Mouse (Mus musculus): ENCODE data around the gene Prkn. TPM values are rescaled to one million over a fixed set of nuclear protein-coding genes. Genes with fewer than 3 reads are reported as not detected.

Prkn gene
- total RNA-seq (2021): 10 to 100 TPM; 15.1 to 16.9 TPM

DNA sequence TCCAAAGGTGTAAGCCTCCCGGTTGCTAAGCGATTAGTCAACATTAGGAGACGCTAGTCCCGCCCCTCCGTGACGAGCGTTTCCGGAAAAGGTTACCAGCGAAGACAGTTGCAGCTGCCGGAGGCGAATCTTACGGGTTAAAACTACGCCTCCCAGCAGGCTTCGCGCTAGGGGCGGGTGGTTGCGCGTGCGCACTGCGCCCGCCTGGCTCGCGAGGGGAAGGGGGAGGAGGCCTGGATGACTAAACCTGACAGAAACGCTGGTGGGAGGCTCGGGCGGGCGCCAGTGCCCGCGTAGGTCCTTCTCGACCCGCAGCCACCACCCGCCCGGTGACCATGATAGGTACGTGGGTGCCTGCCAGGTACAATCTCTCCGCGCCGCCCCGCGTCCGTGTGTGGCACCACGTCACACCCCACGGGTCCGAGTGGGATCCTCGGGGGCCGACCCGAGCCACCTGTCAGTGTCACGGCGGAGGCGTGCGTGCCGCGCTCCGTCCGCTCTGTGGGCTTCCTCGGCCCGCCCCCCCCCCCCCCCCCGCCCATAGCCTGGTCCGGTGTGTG, at the start of gene Prkn, which contains the start of gene Pacrg:
Prkn (plus strand) TSS at position 237 of the 560 bp plus-strand sequence.
Pacrg (minus strand) TSS at position 164 of the 560 bp plus-strand sequence.
- intact Hi-C loops (cut with DNase I): loop anchor here (5.0 kb wide), 1 partner anchor 187 kb away; no protein-coding TSS in a partner anchor
- DNase-seq (ENCODE audit: extremely low spot score in 1 of 2, low spot score in 2 of 2): peak; percentile 96 to 97

DNA sequence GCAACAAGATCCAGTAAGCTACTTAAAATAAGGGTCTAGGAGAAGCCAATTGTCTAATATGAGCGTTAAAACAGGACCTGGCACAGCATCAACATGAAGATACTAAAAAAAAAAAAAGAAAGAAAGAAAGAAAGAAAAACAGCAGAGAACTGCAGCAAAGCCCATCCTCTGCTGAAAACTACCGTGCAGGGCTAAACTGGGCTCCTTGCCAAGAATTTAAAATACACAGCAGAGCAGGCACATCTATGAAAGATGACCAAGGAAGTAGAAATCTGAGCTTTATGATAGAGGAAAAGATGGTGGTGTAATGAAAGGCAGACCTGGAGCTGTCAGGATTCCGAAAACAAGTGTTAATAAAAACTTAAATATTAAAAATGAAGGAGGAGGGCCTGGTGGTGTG, 48.5 kb upstream of the Prkn start:
- intact Hi-C loops (cut with DNase I): no loop called here
- DNase-seq (ENCODE audit: extremely low spot score in 1 of 2, low spot score in 2 of 2): no peak

DNA sequence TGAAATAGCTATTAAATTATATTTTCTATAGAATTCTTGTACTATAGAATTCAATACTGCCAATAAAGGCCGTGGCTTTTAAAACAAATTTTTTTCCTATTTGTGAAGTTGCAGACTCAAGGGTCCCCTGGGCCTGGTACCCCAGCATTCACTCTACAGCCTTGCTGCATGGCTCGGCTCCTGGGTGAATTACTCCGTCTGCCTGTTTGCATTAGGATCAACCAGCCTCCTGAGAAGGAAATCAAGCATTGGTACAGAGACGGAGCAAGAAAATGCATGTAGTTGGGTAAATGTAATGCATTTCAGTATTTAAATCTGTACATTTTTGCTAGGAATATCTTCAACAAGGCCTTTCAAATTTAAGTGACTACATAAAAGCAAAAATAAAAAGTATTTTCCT, 33.5 kb upstream of the Prkn start:
- DNase-seq (ENCODE audit: extremely low spot score in 1 of 2, low spot score in 2 of 2): no peak
- intact Hi-C loops (cut with DNase I): no loop called here

DNA sequence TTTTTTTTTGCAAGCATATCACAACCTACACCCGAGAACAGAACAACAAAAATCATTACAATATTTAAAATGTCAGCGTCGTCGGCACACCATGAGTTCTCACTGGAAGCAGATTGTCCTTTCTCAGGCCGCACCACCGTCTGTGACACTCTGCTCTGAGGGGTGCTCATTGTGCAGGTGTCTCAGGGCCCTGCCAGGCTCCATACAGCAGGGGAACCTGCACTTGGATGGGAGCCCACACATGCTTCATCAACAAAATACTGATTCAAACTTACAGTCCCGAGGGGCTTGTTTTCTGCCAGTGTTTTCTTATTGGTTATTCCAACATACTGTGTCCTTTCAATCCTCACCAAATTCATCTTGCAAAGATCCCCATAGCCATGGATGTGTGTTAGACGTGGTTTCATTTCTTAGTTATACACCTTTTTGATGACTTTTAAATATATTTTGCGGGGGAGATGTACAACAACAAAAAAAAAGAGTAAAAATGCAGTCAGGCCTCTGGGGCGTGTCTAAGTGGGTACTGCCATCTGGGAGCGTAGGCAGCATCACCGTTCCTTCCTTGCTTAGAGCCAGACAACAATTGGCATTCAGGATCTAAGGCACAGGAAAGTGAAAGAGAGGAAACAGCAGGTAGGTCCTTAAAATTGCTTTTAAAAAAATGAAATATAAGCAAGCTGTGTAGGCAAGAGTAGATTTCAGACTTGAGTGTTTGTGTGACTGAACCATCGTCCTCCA, 32.8 kb upstream of the Prkn start:
- no peak for DNase-seq (ENCODE audit: extremely low spot score in 1 of 2, low spot score in 2 of 2)

DNA sequence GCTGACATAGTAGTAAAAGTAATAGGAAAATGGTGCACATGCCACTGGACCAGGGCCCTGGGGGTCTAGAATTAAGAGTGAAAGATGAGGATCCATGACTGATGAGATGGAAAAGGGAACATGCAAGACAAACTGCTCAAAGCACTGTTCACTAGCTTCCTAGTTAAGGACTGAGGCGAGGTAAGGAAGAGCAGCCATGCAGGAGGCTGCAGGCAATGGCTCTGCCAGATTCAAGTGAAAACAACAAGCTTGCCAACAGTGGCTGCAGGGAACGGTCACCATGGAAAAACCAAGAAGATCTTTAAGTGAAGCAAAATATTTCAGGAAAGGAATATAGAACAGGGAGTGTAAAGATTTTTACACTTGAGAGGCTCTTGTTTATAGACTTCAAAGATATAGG, 31.6 kb upstream of the Prkn start:
- no peak for DNase-seq (ENCODE audit: extremely low spot score in 1 of 2, low spot score in 2 of 2)
- intact Hi-C loops (cut with DNase I): no loop called here

More for the DNA sequence above, 32.8 kb upstream of the Prkn start:
- intact Hi-C loops (cut with DNase I): no loop called here

DNA sequence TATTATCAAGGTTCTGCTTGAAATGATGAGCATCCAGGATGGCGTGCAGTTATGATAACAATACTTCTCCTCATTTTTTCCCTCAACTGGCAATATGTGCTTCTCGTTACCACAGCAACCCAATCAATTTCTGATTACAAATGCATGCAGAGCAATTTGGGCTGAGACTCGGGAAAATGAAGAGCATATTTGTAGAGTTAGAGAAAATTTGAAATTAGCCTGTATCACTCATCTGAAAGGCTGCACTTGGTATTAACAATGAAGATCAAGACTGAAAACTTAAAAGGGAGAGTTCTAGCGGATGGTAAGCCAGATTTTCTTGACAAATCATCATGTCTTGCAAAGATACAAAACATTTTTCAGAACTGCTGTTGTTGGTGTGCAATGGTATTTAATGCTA, 21.2 kb upstream of the Prkn start:
- DNase-seq (ENCODE audit: extremely low spot score in 1 of 2, low spot score in 2 of 2): no peak
- intact Hi-C loops (cut with DNase I): no loop called here

DNA sequence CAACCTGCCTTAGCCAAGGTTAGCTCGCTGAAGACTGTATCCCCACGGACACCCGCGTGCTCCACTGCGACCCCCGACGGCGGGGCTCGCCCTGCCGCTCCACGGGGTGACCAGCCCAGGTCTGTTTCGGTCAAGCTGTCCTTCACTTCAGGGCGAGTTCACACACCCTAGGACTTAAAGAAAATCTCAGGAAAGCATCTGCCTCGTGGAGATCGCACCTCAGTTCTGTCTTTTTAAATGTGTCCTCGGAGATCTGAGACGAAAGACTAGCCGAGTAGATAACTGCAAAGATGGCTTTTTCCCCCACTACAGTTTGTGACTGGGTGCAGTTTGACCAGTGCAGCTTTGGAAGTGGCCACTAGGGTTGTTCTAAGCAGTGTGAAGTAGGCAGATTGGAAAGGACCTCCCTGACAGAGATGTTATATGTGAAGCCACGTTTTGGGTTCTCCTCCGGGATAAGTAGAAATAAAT, 582 bp downstream of the Prkn start:
- intact Hi-C loops (cut with DNase I): loop anchor here (5.0 kb wide), 1 partner anchor 187 kb away; no protein-coding TSS in a partner anchor

DNA sequence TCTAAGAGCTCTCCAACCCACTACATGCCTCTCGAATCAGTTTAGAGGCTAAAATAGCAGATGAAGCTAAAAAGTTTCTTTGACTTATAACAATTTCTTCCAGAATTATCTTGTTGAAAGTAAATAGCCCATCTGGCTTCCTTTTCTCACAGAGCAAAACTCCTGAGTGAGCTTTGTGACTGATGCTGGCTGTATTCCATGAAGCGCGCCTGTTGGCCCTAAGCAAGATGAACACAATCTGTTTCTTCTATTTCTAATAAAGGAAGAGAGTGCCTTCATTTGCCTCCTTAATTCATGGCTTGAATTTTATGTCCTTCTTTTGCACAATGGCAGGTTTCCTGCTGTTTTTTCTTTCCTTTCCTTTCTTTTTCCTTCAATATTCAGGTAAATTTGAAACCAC, 14.0 kb downstream of the Prkn start:
- intact Hi-C loops (cut with DNase I): no loop called here
- no peak for DNase-seq (ENCODE audit: extremely low spot score in 1 of 2, low spot score in 2 of 2)

More for the DNA sequence above, 582 bp downstream of the Prkn start:
- peak; percentile 57 for DNase-seq (ENCODE audit: extremely low spot score in 1 of 2, low spot score in 2 of 2)

DNA sequence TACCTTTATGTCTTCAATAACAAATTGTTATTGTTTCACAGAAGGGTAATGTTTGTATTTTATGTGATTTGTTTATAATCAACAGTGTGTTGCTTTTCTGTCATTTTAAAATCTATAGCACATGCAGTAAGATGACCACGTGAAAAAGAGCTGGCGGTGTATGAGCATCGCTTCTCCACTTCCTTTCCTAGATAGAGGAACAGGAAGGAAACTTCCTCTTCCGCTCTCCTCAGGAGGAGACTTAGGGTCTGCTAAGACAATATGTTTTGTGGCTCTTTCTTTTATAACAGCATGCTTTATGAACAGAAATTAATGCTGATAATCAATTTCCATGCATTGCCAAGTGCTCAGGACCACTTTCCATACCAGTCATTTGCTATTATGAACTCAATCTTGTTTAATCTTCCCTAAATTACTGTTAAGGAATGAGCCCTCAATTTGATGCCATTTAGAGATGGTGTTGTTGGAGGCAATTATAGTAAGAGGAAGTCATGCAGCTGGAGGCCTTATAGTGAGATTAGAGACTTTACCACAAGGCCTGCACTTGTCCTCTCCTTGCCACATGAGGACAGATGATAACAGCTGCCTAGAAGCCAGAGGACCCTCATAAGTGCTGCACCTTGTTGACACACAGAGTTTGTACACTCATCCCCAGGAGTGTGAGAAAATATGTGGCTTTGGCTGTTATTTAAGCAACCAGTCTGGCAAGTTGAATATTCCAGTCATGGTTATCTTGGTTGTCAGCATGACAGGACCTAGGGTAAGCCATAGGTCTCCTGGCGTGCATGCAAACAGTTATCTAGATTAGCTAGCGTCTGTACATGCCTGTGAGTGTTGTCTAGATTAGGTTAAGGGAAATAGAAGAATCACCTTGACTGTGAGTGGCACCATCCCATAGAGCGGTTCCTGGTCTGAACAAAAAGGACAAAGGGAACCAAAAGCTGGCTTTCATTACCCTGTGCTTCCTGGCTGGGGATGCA, 34.3 kb downstream of the Prkn start:
- no peak for DNase-seq (ENCODE audit: extremely low spot score in 1 of 2, low spot score in 2 of 2)
- intact Hi-C loops (cut with DNase I): no loop called here

DNA sequence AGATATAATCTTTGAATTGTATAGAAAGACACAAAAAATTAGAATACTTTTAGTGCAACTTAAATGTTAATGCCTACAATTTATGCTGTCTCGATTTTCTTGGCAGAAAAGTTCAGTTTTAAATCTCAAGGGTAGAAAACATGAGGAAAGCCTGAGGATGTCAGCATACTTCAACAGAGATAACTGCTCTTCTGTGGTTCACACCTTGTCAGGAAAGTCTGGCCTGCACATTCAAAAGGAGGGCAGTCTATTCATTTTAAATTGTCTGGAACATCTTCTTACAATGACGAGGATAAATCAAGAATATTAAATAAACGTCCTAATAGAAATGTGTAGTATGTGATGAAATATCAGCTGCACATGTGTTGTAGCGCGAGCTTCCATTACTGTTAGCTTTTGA, 38.8 kb downstream of the Prkn start:
- intact Hi-C loops (cut with DNase I): no loop called here
- no peak for DNase-seq (ENCODE audit: extremely low spot score in 1 of 2, low spot score in 2 of 2)

DNA sequence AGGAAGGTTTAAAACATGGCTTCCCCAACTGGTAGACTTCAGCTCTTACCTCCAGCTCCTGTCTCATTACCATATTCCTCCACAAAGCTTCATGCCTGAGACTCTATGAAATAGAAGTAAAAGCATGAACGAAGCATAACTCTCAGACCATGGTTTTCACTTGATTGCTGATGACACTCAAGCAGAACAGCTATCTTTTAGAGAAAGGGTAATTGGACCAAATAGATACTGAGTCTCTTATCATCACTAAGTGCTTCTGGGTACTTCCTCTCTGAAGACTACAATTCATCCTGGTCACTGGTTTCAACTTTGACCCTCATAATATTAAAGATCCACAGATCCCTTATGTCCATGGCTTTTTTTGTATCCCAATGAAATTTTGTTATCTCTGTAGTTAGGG, 42.1 kb downstream of the Prkn start:
- no peak for DNase-seq (ENCODE audit: extremely low spot score in 1 of 2, low spot score in 2 of 2)
- intact Hi-C loops (cut with DNase I): no loop called here

DNA sequence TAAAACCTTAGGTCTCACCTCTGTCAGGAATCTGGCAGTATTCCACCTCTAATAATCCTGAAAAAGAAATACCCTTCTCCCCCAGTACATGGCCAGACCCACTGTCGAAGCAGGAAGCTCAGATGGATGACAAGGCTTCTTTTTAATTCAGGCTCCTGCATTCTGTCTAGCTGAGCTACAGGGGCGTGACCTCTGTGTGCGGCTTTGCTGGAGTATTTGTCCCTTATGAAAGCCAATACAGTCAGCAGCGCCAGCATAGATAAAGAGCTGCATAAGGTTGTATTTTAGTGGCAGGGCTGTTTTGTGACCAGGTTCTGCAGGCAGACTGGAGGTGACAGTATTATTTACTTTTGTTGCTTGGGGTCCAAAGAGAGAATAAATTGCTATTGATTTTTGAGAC, 47.7 kb downstream of the Prkn start:
- no peak for DNase-seq (ENCODE audit: extremely low spot score in 1 of 2, low spot score in 2 of 2)
- intact Hi-C loops (cut with DNase I): no loop called here

DNA sequence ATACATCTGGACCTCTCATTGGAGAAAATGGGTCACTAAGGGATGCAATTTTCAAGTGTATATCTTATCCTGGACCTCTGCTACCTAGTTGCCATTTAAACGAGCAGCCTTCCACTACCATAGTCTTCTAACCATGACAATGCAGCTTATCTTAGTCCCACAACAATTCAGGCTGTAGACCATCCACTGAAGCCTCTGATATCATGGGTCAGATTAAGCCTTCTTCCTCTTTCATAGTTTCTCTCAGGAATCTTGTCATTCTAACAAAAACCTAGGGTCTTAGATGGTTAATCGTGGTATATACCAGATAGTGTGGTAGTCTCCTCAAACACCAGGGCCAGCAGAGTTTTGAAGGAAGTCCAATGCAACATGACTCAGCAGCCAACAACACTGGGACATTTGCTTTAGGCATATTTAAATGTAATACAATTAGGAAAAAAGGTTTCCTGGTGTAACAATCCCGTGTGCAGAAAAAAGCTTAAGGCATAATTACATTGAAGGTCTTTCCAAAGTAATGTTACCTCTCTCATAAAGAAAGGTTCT, 61.6 kb downstream of the Prkn start:
- no peak for DNase-seq (ENCODE audit: extremely low spot score in 1 of 2, low spot score in 2 of 2)

DNA sequence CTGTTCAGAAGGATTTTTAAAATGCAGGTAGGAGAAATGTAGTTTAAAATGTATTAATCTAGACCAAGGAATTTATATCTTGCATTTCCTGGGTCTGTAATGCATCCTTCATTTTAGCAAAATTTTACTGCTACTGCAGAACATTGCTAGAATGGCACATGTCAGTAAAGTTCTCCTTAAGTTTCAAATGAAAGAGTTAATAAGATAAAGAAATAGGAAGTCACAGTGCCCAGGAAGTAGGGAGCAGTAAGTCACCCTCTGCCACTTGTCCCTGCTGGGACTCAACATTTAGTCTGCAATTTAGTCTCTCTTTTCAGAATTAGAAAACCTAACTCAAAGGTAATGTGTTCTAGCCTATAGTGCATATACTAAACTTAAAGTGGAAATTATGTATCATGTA, 96.5 kb downstream of the Prkn start:
- intact Hi-C loops (cut with DNase I): no loop called here
- no peak for DNase-seq (ENCODE audit: extremely low spot score in 1 of 2, low spot score in 2 of 2)

More for the DNA sequence above, 61.6 kb downstream of the Prkn start:
- intact Hi-C loops (cut with DNase I): no loop called here

DNA sequence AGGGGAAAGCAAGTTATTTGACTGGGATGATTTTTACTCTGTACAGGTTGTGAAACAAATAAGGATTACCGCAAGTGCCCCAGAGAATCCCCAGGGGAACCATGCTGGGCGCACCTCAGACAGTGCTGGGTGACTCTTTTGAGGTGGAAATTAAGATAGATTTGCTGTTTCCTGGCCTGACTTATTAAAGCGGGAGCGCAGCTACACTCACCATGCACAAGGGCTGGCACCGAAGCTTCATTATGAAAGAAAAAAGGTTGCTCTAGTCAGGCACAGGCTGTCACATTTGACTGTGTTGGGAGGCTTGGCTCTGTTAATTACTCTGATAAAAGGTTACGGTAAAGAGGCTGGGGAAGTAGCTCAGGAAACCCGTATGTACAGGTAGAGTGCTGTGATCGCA, 97.7 kb downstream of the Prkn start:
- intact Hi-C loops (cut with DNase I): no loop called here
- DNase-seq (ENCODE audit: extremely low spot score in 1 of 2, low spot score in 2 of 2): no peak

DNA sequence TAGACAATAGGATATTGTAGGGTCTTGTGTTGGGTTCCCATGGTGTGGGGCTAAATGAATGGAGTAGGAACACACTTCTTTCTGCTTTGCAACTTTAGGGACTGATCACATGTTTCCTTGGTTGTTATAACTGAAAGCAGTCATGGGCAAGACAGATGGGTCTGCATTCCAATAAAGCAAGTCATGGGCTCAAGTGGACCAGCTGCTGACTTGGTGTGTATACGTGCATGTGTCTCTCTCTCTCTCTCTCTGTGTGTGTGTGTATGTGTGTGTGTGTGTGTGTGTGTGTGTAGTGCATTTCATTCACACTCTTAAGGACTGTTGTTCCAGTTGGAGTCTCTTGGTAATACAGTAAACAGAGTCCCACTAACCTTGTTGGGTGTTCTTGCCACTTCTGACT, 98.6 kb downstream of the Prkn start:
- no peak for DNase-seq (ENCODE audit: extremely low spot score in 1 of 2, low spot score in 2 of 2)
- intact Hi-C loops (cut with DNase I): no loop called here

DNA sequence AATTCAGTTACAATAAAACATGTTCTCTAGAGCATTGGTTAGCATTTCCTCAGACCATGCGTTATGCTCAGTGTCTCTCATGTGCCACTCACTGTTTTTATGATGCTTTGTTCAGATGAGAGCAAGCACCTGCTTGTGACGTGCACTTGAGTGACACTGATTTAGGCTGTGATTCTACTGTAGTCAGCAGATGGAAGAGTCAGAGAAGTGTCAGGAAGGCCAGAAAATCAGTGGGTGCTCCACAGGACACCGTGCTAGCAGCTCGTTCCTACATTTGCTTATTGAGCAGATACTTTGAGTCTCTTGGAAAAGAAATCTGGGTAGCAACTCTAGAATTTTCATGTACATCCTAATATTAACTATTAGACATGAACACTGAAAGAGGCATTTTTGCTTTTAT, 106.4 kb downstream of the Prkn start:
- intact Hi-C loops (cut with DNase I): no loop called here

DNA sequence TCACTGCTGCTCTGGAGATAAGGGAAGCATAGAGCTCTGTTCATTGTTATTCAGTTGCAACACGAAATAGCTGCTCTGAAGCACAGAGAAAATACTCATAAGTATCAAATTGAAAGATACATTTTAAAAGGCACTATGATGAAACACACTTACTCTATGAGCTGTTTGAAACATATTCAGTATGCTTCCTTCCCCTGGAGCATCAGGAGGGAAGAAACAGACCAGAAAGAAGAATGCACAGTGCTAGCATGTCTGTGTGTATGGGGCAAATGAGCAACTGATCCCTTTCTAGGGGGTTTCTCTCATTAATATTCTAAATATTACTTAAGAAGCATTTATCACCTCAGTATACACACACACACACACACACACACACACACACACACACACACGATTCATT, 107.4 kb downstream of the Prkn start:
- intact Hi-C loops (cut with DNase I): no loop called here
- DNase-seq (ENCODE audit: extremely low spot score in 1 of 2, low spot score in 2 of 2): no peak

More for the DNA sequence above, 106.4 kb downstream of the Prkn start:
- no peak for DNase-seq (ENCODE audit: extremely low spot score in 1 of 2, low spot score in 2 of 2)
